20 mouse cellular contexts compared by ENCODE assay signal in the genomic region with DNA sequence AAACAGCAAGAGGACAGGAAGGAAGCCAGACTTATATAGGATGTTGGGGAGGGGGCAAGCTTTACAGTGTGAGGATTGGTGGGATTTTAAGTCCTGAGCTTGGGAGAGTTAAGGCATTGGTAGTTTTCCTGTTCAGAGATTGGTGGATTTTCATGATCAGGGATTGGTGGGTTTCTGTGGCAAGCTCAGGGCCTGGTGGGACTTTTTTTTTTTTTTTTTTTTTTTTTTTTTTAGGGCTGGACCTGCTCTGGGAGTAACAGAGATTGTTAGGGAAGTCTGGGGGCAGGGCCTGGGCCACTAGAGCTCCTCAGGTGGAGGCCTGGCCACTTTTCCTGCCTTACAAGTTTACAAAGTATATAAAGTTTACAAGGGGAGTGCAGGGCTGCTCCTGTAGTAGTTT. TPM values are rescaled to one million over a fixed set of nuclear protein-coding genes. Genes with fewer than 3 reads are reported as not detected.
DNase-seq lines count a peak whose midpoint lies in the region; ATAC-seq and TF ChIP-seq lines count a peak whose summit lies in the region.
"Had no signal": no experiment of that assay in that cellular context is flagged by ENCODE, and none has a peak within 500 bp of the region (broad histone marks: within the 10 kb centered on the region; RNA-seq: fewer than 3 reads in every experiment).

No protein-coding gene starts in this region.

- TF ChIP-seq RAD21 in MEL (IDR thresholded peaks at IDR 0.05; ENCODE audit: low read depth, low read length): no peak

- H3K36me3 ChIP-seq in lung, embryonic 16.5 days (ENCODE audit: control insufficient read depth, insufficient read depth, low read length): peaks cover 10% of the 10 kb centered on the region
- H3K36me3 ChIP-seq in ES-E14 (ENCODE audit: control insufficient read depth, insufficient read depth, low read length, poor library complexity, severe bottlenecking): no peaks in the 10 kb centered on the region
- no peaks in the 10 kb centered on the region for H3K36me3 ChIP-seq in MEL (ENCODE audit: control insufficient read depth in 1 of 2, insufficient read depth in 2 of 2, low read length in 2 of 2)
- H3K36me3 ChIP-seq: embryonic facial prominence, embryonic 12.5 days; forebrain, embryonic 15.5 days had no signal

- TF ChIP-seq CTCF in MEL (IDR thresholded peaks at IDR 0.05 in 2 of 3, conservative IDR thresholded peaks at IDR 0.05 in 1 of 3; ENCODE audit: control insufficient read depth in 1 of 3, insufficient read depth in 1 of 3, low read depth in 2 of 3, low read length in 3 of 3, poor library complexity in 1 of 3, severe bottlenecking in 1 of 3): no peak

- DNase-seq in lung, postnatal 4 days: no peak
- DNase-seq in ES-E14 (ENCODE audit: low read depth, low spot score): no peak
- DNase-seq in MEL (ENCODE audit: low read depth, low spot score): no peak
- DNase-seq in thymus, postnatal 25 days: no peak
- DNase-seq: adrenal gland, adult 2 months; adrenal gland, postnatal 10 days; adrenal gland, postnatal 25 days; cerebellum, adult 11 months; cerebellum, adult 18-20 months; cerebellum, adult 8-10 months; cerebellum, adult 9-11 months; cerebellum, postnatal 14 days; cerebellum, postnatal 36 days; embryo, embryonic 11 days; forebrain, postnatal 0 days had no signal

- no peaks in the 10 kb centered on the region for H3K4me1 ChIP-seq in lung, embryonic 16.5 days (replicated peaks; ENCODE audit: control insufficient read depth, insufficient read depth, low read length)
- peaks cover 0 to 3% of the 10 kb centered on the region in 2 experiments; a peak in 1 of 4 replicates for H3K4me1 ChIP-seq in ES-E14 (ENCODE audit: control insufficient read depth in 2 of 2, insufficient read depth in 2 of 2, low read length in 2 of 2, poor library complexity in 1 of 2)
- no peaks in the 10 kb centered on the region for H3K4me1 ChIP-seq in MEL (ENCODE audit: control insufficient read depth in 1 of 2, insufficient read depth in 2 of 2, low read length in 2 of 2)
- H3K4me1 ChIP-seq: embryonic facial prominence, embryonic 12.5 days; forebrain, embryonic 13.5 days; forebrain, embryonic 15.5 days had no signal

- no peak overlapping the region for H3K27ac ChIP-seq in lung, embryonic 16.5 days (ENCODE audit: low read length)
- H3K27ac ChIP-seq in ES-E14 (ENCODE audit: insufficient read depth, low read depth, low read length, poor library complexity, severe bottlenecking) (no peak overlapping the region), MEL (ENCODE audit: control insufficient read depth, low read depth, low read length) (no peak overlapping the region)
- H3K27ac ChIP-seq: embryonic facial prominence, embryonic 12.5 days; forebrain, embryonic 13.5 days; forebrain, embryonic 15.5 days had no signal

- in situ Hi-C loops in ES-E14 (cut with MboI; ENCODE audit: low sequenced_read_pairs in 2 of 2, unreplicated experiment in 2 of 2): no loop called here

- H3K9ac ChIP-seq in lung, embryonic 16.5 days (ENCODE audit: low read length): no peak overlapping the region
- no peak overlapping the region for H3K9ac ChIP-seq in ES-E14 (ENCODE audit: insufficient read depth, low read depth, low read length, poor library complexity, severe bottlenecking)
- no peak overlapping the region for H3K9ac ChIP-seq in MEL (ENCODE audit: control insufficient read depth, low read depth, low read length, poor library complexity, severe bottlenecking)
- H3K9ac ChIP-seq: embryonic facial prominence, embryonic 12.5 days; forebrain, embryonic 13.5 days; forebrain, embryonic 15.5 days; forebrain, postnatal 0 days had no signal

- no peak overlapping the region for H3K4me3 ChIP-seq in lung, embryonic 16.5 days (ENCODE audit: low read length)
- H3K4me3 ChIP-seq in ES-E14 (ENCODE audit: insufficient read depth in 1 of 2, low read depth in 1 of 2, low read length in 2 of 2, poor library complexity in 1 of 2, severe bottlenecking in 1 of 2) (no peak overlapping the region), MEL (ENCODE audit: control insufficient read depth in 1 of 2, insufficient read depth in 1 of 2, low read depth in 2 of 2, low read length in 2 of 2) (no peak overlapping the region)
- H3K4me3 ChIP-seq: embryonic facial prominence, embryonic 12.5 days; forebrain, embryonic 13.5 days; forebrain, embryonic 15.5 days had no signal

- H3K79me2 ChIP-seq in MEL (ENCODE audit: control insufficient read depth, insufficient read depth, low read length, poor library complexity): no peaks in the 10 kb centered on the region

- H3K27me3 ChIP-seq in lung, embryonic 16.5 days (ENCODE audit: control insufficient read depth, insufficient read depth, low read depth, low read length): no peaks in the 10 kb centered on the region
- H3K27me3 ChIP-seq in MEL (ENCODE audit: control insufficient read depth in 1 of 2, insufficient read depth in 2 of 2, low read length in 2 of 2): no peaks in the 10 kb centered on the region
- H3K27me3 ChIP-seq: embryonic facial prominence, embryonic 12.5 days; forebrain, embryonic 13.5 days; forebrain, embryonic 15.5 days had no signal

- ATAC-seq in lung, embryonic 16.5 days (ENCODE audit: low read depth): 0 out of 2 replicates have a peak, but pooled peaks have one; percentile 26
- ATAC-seq: forebrain, embryonic 13.5 days; forebrain, embryonic 15.5 days; forebrain, postnatal 0 days had no signal

- peaks cover 8% of the 10 kb centered on the region for H3K9me3 ChIP-seq in lung, embryonic 16.5 days (ENCODE audit: control insufficient read depth, low read length)
- no peaks in the 10 kb centered on the region for H3K9me3 ChIP-seq in ES-E14 (ENCODE audit: control insufficient read depth, insufficient read depth, low read depth, low read length)
- no peaks in the 10 kb centered on the region for H3K9me3 ChIP-seq in MEL (replicated peaks; ENCODE audit: insufficient read depth, low read length)
- H3K9me3 ChIP-seq: embryonic facial prominence, embryonic 12.5 days; forebrain, embryonic 13.5 days; forebrain, embryonic 15.5 days; G1E had no signal

- no peak for TF ChIP-seq POLR2A in MEL (IDR thresholded peaks at IDR 0.05; ENCODE audit: control insufficient read depth in 1 of 2, insufficient read depth in 1 of 2, low read depth in 1 of 2, low read length in 2 of 2, poor library complexity in 1 of 2)

- no peak overlapping the region for H3K4me2 ChIP-seq in lung, embryonic 16.5 days (ENCODE audit: low read depth, low read length)
- H3K4me2 ChIP-seq: embryonic facial prominence, embryonic 12.5 days; forebrain, embryonic 13.5 days; forebrain, embryonic 15.5 days had no signal

- TF ChIP-seq EP300 in MEL (IDR thresholded peaks at IDR 0.05; ENCODE audit: low read depth in 1 of 2, low read length in 2 of 2): no peak

TF ChIP-seq in ES-E14, 5 proteins besides CTCF, POLR2A, EP300 and RAD21:
- TF ChIP-seq HCFC1 (IDR thresholded peaks at IDR 0.05; ENCODE audit: borderline replicate concordance, insufficient read depth, low read length) (no peak), MAFK (IDR thresholded peaks at IDR 0.05; ENCODE audit: insufficient read depth, low read depth, low read length) (no peak), ZC3H11A (IDR thresholded peaks at IDR 0.05; ENCODE audit: borderline replicate concordance, low read depth, low read length) (no peak), CHD2 (IDR thresholded peaks at IDR 0.05; ENCODE audit: low read depth, low read length) (no peak), ZNF384 (IDR thresholded peaks at IDR 0.05; ENCODE audit: low read depth, low read length) (peak; percentile 62; the same call in 1 of the 2 replicates)

TF ChIP-seq in MEL, 35 proteins besides CTCF, POLR2A, EP300 and RAD21:
- TF ChIP-seq CHD1 (IDR thresholded peaks at IDR 0.05; ENCODE audit: low read depth, low read length): no peak
- peak; percentile 55; the same call in 1 of the 2 replicates for TF ChIP-seq ZNF384 (IDR thresholded peaks at IDR 0.05; ENCODE audit: low read depth, low read length)
TF ChIP-seq in MEL: peak in this region for 1.

RNA-seq across cellular contexts. Expression of a gene that starts 18.6 kb away (rescaled TPM):
- polyA plus RNA-seq in lung, embryonic 16.5 days (2015; fragmentation: Nextera tagmentation; extraction: Ambion mirVana): 18.6 and 26.1 TPM in 2 replicates
- total RNA-seq in ES-E14 (2012; rRNA removed) (26.5 and 34.8 TPM in 2 replicates), MEL (2012; rRNA removed) (13.0 and 14.1 TPM in 2 replicates)
- polyA plus RNA-seq in MEL (2012; ENCODE audit: insufficient read depth in 1 of 2, insufficient read length in 2 of 2, low read depth in 1 of 2, low replicate concordance in 2 of 2, missing spikeins in 1 of 2): 100 to 1,000 TPM in 1 of 2 experiments, 10 to 100 TPM in 1; 27.2 to 402 TPM
